Mouse (Mus musculus) heart, embryonic 12.5 days (tissue): ENCODE results near the gene Zfp981. TPM values are rescaled to one million over a fixed set of nuclear protein-coding genes. Genes with fewer than 3 reads are reported as not detected.
"Not testable (repeated sequence)": the region's sequence is repeated elsewhere in the genome, so short reads cannot be mapped to it uniquely, and the experiment has no call there.

Experiments used
- ATAC-seq: fragments of 200-750 bp; cut with Nextera tagmentation; 2 replicates; pipeline ENCODE4 v1.8.0; 2017; ENCODE audit warnings: moderate TSS enrichment, moderate library complexity; ENCODE audit not compliant: insufficient number of reproducible peaks, low FRiP score
- H3K27ac ChIP-seq: fragments of 300-500 bp; sonication (generic); 2 replicates; pipeline ENCODE4 v1.5.1; 2016; ENCODE audit warnings: mild to moderate bottlenecking, moderate library complexity; ENCODE audit not compliant: poor library complexity, severe bottlenecking
- H3K27me3 ChIP-seq: fragments of 300-500 bp; sonication (generic); replicated peaks from 2 replicates; pipeline ENCODE4 v1.6.1; 2016; ENCODE audit warnings: mild to moderate bottlenecking, moderate library complexity
- H3K36me3 ChIP-seq: fragments of 300-500 bp; sonication (generic); 2 replicates; pipeline ENCODE4 v1.6.1; 2016; ENCODE audit warnings: mild to moderate bottlenecking, moderate library complexity
- H3K4me1 ChIP-seq: fragments of 300-500 bp; sonication (generic); replicated peaks from 2 replicates; pipeline ENCODE4 v1.6.1; 2016; ENCODE audit warnings: mild to moderate bottlenecking
- H3K4me2 ChIP-seq: fragments of 300-500 bp; sonication (generic); 2 replicates; pipeline ENCODE4 v1.6.1; 2016; ENCODE audit warnings: mild to moderate bottlenecking, moderate library complexity
- H3K4me3 ChIP-seq: fragments of 300-500 bp; sonication (generic); 2 replicates; pipeline ENCODE4 v1.5.1; 2016; ENCODE audit warnings: mild to moderate bottlenecking
- H3K9ac ChIP-seq: fragments of 300-500 bp; sonication (generic); 2 replicates; pipeline ENCODE4 v1.6.1; 2016; ENCODE audit warnings: mild to moderate bottlenecking, moderate library complexity
- H3K9me3 ChIP-seq: fragments of 300-500 bp; sonication (generic); replicated peaks from 2 replicates; pipeline ENCODE4 v1.6.1; 2016; ENCODE audit warnings: mild to moderate bottlenecking, moderate library complexity
- WGBS: fragments of 180-500 bp; shearing (Covaris S2); methylation state at CpG from one replicate; pipeline ENCODE4 v1.1.7; 2016; 5-methylcytosine and 5-hydroxymethylcytosine counted together
- polyA plus RNA-seq: library from polyadenylated mRNA; unstranded; fragments of >200 nt; fragmentation: Nextera tagmentation; extraction: Ambion mirVana; gene quantifications from 2 replicates; pipeline ENCODE4 v1.2.1, GENCODE M21; 2016

Zfp981 gene
- polyA plus RNA-seq: 0.13 TPM in 1 of 2 replicates, not detected in the other

GRCm38 (mm10) chr4:146501727-146502126 is at the start of gene Zfp981:
Zfp981 (plus strand) TSS chr4:146502027.
- H3K4me1 ChIP-seq, ATAC-seq, H3K27ac ChIP-seq, H3K4me3 ChIP-seq, H3K4me2 ChIP-seq, H3K36me3 ChIP-seq, H3K27me3 ChIP-seq, H3K9ac ChIP-seq: not testable (repeated sequence)
- WGBS: 74% methylated on average over 4 of the region's 4 CpGs
- peaks cover 21% of the 10 kb centered on the region for H3K9me3 ChIP-seq

DNA sequence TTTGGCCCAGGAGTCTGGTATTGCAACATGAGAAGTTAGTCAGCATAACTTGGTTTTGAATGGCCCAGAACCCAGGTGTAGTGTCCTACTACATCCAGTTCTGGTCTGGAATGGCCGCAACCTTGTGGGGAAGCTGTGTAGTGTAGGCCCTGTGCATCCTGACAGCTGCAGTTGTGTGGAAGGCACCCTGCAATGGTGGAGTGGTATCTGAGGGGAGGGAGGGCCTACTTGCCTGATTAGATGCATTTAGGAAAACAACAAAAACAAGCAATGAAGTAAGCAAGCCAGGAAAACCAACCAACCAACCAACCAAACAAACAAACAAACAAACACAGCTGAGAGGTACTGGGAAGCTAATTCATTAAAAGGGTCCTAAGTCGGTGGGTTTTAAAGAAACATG is 49.3 kb upstream of the Zfp981 start:
- H3K4me2 ChIP-seq, H3K4me1 ChIP-seq, H3K4me3 ChIP-seq, ATAC-seq, H3K27me3 ChIP-seq, H3K9ac ChIP-seq, H3K27ac ChIP-seq: not testable (repeated sequence)
- WGBS: 79% methylated on average over 2 of the region's 2 CpGs
- Histone ChIP-seq H3K9me3 (peaks cover 51% of the 10 kb centered on the region), H3K36me3 (peaks cover 10% of the 10 kb centered on the region; the same call in 1 of the 2 replicates)

- WGBS: 67% methylated on average over 1 of the region's 1 CpGs
- H3K9ac ChIP-seq, H3K27ac ChIP-seq, H3K4me1 ChIP-seq, H3K4me2 ChIP-seq, H3K4me3 ChIP-seq, H3K27me3 ChIP-seq, ATAC-seq: not testable (repeated sequence)
- Histone ChIP-seq H3K9me3 (peaks cover 56% of the 10 kb centered on the region), H3K36me3 (peaks cover 10% of the 10 kb centered on the region; the same call in 1 of the 2 replicates)
Observed at GRCm38 (mm10) chr4:146454170-146454569, 47.7 kb upstream of the Zfp981 start.

- Histone ChIP-seq H3K36me3 (peaks cover 11% of the 10 kb centered on the region; the same call in 1 of the 2 replicates), H3K4me2 (no peak overlapping the region), H3K27ac (no peak overlapping the region), H3K4me1 (no peaks in the 10 kb centered on the region), H3K9me3 (peaks cover 56% of the 10 kb centered on the region), H3K9ac (no peak overlapping the region), H3K27me3 (no peaks in the 10 kb centered on the region), H3K4me3 (no peak overlapping the region)
- no peak for ATAC-seq
- WGBS: 51% methylated on average over 2 of the region's 2 CpGs
Observed at GRCm38 (mm10) chr4:146454896-146455295, 46.9 kb upstream of the Zfp981 start.

- peak; percentile 35 for ATAC-seq
- 90% methylated on average over 7 of the region's 7 CpGs for WGBS
- H3K9ac ChIP-seq: no peak overlapping the region
- H3K27ac ChIP-seq: no peak overlapping the region
- H3K27me3 ChIP-seq: no peaks in the 10 kb centered on the region
- H3K36me3 ChIP-seq: peaks cover 12% of the 10 kb centered on the region; the same call in 1 of the 2 replicates
- H3K4me2 ChIP-seq: no peak overlapping the region
- H3K9me3 ChIP-seq: peaks cover 57% of the 10 kb centered on the region
- H3K4me1 ChIP-seq: no peaks in the 10 kb centered on the region
- no peak overlapping the region for H3K4me3 ChIP-seq
Observed at GRCm38 (mm10) chr4:146455321-146455721, 46.5 kb upstream of the Zfp981 start.

DNA sequence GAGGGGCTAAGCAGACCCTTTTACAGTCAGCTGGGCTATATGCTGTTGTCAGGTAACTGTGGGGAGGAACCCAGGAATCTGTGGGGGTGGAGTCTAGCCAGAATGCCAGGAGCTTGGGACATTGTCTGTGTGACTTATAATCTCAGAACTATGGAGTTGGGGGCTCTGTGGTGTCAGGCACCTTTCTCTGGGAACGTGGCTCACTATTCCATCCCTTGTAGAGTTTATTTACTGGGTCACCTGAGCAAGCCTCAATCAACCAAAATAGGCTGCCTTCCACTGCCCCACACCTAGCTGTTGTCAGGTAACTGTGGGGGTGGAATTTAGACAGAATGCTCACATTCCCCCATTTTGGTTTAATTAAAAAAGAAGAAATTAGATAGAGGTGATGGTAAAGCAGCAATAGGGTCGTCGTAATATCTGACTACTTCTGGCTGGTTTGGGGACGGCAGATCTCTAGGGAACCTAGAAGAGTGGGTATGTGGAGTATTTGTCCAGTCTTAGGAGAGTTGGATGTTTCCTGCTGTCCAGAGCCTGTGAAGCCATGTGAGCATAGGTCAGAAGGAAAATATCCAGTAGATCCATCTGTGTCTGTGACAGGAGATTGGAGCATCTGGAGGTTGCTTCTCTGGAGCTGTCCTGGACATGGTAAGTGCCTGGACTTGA is 45.6 kb upstream of the Zfp981 start:
- Histone ChIP-seq H3K9me3 (peaks cover 60% of the 10 kb centered on the region), H3K4me3 (no peak overlapping the region), H3K36me3 (peaks cover 12% of the 10 kb centered on the region; the same call in 1 of the 2 replicates), H3K4me2 (no peak overlapping the region), H3K27ac (no peak overlapping the region), H3K9ac (no peak overlapping the region), H3K27me3 (no peaks in the 10 kb centered on the region), H3K4me1 (no peaks in the 10 kb centered on the region)
- ATAC-seq: no peak
- 72% methylated on average over 4 of the region's 4 CpGs for WGBS

DNA sequence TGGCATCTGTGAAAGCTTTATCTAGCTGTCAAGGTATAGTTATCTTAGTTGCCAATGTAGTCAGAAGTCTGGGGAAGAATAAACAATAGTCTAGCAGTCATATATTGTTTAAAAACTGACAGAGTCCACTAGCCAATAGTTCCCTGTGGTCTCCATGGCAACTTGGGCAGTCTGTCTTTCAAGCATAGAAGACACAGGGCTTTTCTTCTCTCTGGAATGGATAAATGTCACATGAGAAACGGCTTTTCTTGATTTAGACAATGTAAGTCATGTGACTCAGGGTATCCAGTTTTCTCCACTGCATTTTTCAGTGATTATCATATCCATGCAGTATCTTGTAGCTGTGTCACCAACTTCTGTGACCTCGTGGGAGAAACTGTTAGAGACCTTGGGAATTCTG is 44.7 kb upstream of the Zfp981 start:
- Histone ChIP-seq H3K4me2 (no peak overlapping the region), H3K27me3 (no peaks in the 10 kb centered on the region), H3K4me3 (no peak overlapping the region), H3K9ac (no peak overlapping the region), H3K4me1 (no peaks in the 10 kb centered on the region), H3K36me3 (peaks cover 12% of the 10 kb centered on the region; the same call in 1 of the 2 replicates), H3K27ac (no peak overlapping the region), H3K9me3 (peaks cover 60% of the 10 kb centered on the region)
- ATAC-seq: no peak
- WGBS: 64% methylated on average over 2 of the region's 2 CpGs

DNA sequence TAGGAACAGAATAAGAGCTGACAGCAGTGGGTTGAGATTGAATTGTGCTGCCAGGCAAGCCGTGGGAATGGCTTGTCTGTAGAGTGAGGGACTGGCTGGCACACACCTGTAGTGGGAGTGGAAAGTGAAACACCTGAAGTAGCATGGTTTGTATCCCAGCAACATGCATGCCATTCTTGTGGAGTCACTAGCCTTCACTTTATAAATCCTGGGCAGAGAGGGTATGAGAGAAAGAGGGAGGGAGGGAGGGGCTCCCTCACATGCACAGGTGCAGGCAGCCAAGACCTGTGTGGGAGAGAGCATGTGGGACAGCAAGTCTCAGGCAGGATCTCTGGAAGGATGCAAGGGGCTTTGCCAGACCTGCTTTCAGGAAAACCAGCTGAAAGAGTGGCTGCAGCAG is 44.1 kb upstream of the Zfp981 start:
- Histone ChIP-seq H3K36me3 (peaks cover 9% of the 10 kb centered on the region; the same call in 1 of the 2 replicates), H3K9me3 (peaks cover 57% of the 10 kb centered on the region), H3K27me3 (no peaks in the 10 kb centered on the region), H3K4me1 (no peaks in the 10 kb centered on the region), H3K27ac (no peak overlapping the region), H3K4me2 (no peak overlapping the region), H3K9ac (no peak overlapping the region), H3K4me3 (no peak overlapping the region)
- peak; percentile 48 for ATAC-seq
- 73% methylated on average over 1 of the region's 1 CpGs for WGBS

GRCm38 (mm10) chr4:146459822-146460221 is 42.0 kb upstream of the Zfp981 start:
- WGBS: 75% methylated on average over 5 of the region's 5 CpGs
- not testable (repeated sequence) for H3K4me1 ChIP-seq, H3K4me2 ChIP-seq, H3K9ac ChIP-seq, H3K4me3 ChIP-seq, H3K27me3 ChIP-seq, ATAC-seq, H3K27ac ChIP-seq
- Histone ChIP-seq H3K9me3 (peaks cover 52% of the 10 kb centered on the region), H3K36me3 (peaks cover 17% of the 10 kb centered on the region)

- not testable (repeated sequence) for H3K27me3 ChIP-seq, H3K9ac ChIP-seq, H3K4me1 ChIP-seq, H3K4me3 ChIP-seq, H3K27ac ChIP-seq, H3K4me2 ChIP-seq
- 0 out of 2 replicates have a peak, but pooled peaks have one; percentile 9 for ATAC-seq
- 74% methylated on average over 5 of the region's 5 CpGs for WGBS
- Histone ChIP-seq H3K36me3 (peaks cover 22% of the 10 kb centered on the region), H3K9me3 (peaks cover 49% of the 10 kb centered on the region)
Observed at GRCm38 (mm10) chr4:146460685-146461084, 41.1 kb upstream of the Zfp981 start.

GRCm38 (mm10) chr4:146463649-146464351 is 38.0 kb upstream of the Zfp981 start:
- H3K4me1 ChIP-seq, H3K4me3 ChIP-seq, H3K9ac ChIP-seq, H3K4me2 ChIP-seq, H3K27me3 ChIP-seq, H3K27ac ChIP-seq: not testable (repeated sequence)
- peak; percentile 31; the same call in 1 of the 2 replicates for ATAC-seq
- WGBS: 88% methylated on average over 19 of the region's 19 CpGs
- peaks cover 22% of the 10 kb centered on the region for H3K9me3 ChIP-seq
- peaks cover 16% of the 10 kb centered on the region for H3K36me3 ChIP-seq
